Mouse (Mus musculus): Measurements from ENCODE around the gene Cd3eap.
A peak's percentile ranks its signal among the peaks of the same experiment; 100 is the strongest.

The Cd3eap gene

DNA sequence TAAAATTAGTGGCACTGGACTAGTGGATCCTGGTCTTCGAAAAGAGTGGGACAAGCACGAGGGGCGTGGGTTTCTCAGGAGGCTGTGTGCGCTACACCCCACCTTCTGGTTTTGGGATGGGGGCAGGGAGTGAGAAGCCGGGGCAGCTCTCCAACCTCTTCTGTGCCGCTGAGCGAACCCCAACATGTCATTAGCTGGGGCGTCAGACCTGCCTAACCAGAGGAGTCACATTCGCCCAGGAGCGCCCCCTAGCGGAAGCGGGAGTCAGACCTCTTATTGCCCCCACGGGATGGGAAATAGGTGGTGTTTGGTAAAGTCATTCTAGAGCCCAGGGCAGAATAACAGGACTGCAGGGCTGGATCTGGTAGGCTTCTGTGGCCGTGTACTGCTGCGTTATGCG, 2.4 kb upstream of the Cd3eap start:
- DNase-seq = peak; percentile 94

DNA sequence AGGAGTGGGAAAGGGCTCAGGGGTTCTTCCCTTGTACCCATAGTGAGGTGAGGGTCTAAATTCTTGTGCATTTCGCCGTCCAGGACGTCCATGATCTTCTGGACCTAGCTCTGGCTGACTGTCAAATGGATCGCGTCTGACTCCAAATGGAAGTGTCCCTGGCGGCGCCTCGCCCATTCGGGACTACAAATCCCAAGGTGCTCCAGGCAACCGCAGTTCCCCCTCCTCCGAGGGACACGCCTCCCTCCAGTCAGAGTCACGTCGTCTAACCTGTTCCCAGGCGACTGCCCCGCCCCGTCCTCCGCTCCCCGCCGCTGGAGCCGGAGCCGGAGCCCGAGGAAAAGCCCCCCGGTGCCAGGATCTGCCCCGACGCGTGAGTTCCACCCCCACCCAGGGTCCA, 1.7 kb upstream of the Cd3eap start:
- DNase-seq = peak; percentile 73

GRCm38 (mm10) chr7:19359892-19360641, 784 bp upstream of the Cd3eap start:
- peak; percentile 78 for DNase-seq

DNA sequence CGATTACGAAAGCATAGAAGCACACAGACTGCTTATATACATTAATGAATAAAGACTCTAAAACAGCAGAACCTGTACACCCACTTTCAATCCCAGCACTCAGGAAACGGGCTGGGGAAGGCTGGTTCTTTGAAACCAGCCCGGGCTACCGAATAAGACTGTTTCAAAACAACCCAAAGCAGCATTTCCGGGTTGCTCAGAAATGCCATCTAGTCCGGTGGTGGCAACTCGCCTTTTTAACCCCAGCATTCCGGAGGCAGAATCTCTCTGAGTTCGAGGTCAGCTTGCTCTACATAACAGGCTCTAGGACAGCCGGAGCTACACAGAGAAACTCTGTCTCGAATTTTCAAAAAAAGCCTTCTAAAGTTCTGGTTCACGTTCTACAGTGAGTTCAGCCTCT, 649 bp downstream of the Cd3eap start:
- no peak for DNase-seq

GRCm38 (mm10) chr7:19357381-19358375, 1.6 kb downstream of the Cd3eap start:
- no peak for DNase-seq

DNA sequence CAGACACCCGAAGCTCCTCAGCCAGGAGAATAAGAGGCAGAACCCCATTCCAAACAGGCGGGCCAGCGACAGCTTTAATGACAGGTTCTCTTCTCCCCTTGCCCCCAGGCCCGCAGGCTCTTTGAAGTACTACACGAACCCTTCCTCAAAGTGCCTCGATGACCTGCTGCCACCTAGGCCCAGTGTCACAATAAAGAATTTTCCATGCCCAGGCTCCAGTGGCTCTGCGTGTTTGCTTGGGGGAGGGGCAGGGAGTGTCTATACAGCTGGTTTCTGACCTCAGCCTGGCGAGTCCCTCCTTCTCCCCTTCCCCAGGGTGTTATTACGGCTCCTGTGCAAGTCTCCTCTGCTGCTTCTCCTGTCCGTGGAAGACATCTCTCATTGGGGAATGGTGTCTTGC, 3.0 kb downstream of the Cd3eap start:
- DNase-seq = no peak

GRCm38 (mm10) chr7:19354991-19355390, 4.3 kb downstream of the Cd3eap start:
- DNase-seq = no peak

DNA sequence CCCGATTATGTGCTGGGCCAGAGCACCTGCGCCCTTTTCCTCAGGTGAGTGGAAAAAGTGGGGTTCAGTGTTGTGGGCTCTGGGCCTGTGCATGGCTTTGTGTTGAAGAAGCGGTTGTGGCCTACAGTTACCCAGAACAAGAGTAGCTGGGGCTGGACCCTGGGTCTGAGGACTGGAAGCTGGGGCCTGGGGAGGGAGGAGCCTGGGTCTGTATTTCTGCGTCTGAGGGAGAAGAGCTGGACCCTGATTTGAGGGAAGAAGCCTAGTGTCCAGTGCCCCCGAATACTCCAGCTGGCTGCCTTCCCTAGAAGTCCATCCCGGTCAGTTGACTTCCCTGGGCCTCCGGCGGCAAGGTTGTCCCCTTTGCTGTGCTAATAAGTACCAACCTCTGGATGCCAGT, 9.1 kb downstream of the Cd3eap start:
- no peak for DNase-seq

GRCm38 (mm10) chr7:19349188-19349915, 9.9 kb downstream of the Cd3eap start:
- DNase-seq = no peak

- DNase-seq = peak; percentile 99
Observed at GRCm38 (mm10) chr7:19344938-19345471, 14.3 kb downstream of the Cd3eap start.

DNA sequence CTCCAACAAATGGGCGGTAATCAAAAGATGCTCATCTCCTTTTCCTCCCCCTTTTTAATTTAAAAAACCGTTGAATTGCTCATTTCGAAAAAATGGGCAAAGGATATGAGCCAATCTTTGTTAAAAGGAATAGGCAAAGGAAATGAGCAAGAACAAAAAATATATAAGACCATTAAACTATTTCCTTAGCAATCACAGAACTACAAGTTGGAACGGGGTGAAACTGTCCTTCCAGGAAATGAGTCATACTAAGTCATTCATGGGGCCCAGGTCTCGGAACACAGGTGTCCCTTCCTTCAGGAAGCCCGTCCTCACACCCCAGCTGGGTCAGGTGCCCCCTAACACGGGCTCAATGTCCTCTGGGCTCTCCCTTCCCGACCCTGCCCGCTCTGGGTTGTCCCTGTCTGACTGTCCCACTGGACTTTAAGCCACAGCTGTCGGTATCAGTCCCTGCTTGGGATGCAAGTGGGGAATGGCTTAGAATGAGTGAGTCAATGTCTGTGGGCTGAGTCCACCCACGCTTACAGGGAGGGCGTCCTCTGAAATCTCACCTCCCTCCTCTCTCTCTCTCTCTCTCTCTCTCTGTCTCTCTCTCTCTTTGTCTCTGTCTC, 14.9 kb downstream of the Cd3eap start, which contains the start of gene Ercc1:
TSS of gene Ercc1 (plus strand) at position 542 of the 611 bp plus-strand sequence.
- peak; percentile 36 for DNase-seq

- peak; percentile 87 for DNase-seq
Observed at GRCm38 (mm10) chr7:19343210-19343808, 16.0 kb downstream of the Cd3eap start.

DNA sequence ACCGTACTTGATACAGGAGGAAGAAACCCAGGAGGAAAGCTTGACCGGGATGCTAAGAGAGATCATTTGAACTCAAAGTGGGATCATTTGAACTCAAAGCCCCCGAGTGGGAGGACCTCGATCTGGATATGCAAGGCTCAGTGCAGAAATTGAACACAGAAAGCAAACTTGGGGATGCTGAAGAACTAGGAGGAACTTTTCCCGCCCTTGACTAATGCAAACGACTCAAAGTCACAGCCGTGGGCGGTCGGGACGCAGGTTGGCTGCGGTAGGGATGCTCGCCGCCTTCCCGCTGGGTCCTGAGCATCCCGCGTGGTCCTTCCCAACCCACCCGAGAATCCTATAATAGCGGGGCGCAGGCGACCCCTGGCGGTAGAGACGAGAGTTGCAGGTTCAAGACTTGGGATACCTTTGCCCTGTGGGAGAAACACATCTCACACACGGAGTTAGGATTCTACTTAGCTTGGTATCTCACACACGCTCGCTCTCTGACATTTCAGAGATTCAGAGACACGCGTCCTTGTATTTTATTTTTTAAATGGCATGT, 16.7 kb downstream of the Cd3eap start:
- DNase-seq = peak; percentile 87

GRCm38 (mm10) chr7:19341761-19342409, 17.4 kb downstream of the Cd3eap start:
- DNase-seq = no peak

- DNase-seq = no peak
Observed at GRCm38 (mm10) chr7:19341250-19341649, 18.0 kb downstream of the Cd3eap start.

- DNase-seq = no peak
Observed at GRCm38 (mm10) chr7:19338596-19338995, 20.7 kb downstream of the Cd3eap start.

- DNase-seq = no peak
Observed at GRCm38 (mm10) chr7:19338060-19338459, 21.2 kb downstream of the Cd3eap start.

DNA sequence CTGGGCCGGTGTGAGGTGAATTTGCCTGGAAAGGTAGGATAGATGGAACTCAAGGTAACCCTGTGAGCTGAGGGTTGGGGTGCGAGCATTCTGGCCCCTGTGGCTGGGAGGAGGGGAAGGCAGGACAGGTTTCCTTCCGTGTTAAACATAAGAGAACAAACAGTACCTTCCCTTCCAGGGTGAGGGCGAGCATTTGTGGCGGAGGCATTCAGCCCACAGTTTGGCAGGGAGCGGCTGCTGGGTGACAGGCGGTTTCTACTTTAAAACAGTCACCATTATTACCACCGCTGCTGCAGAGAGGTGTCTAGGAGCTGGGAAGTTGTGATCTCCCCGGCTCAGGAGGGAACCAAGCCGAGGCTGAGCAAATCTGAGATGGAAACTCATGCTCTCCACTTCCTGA, 22.2 kb downstream of the Cd3eap start:
- no peak for DNase-seq

- no peak for DNase-seq
Observed at GRCm38 (mm10) chr7:19335583-19335982, 23.7 kb downstream of the Cd3eap start.

GRCm38 (mm10) chr7:19332709-19333352, 26.5 kb downstream of the Cd3eap start:
- peak; percentile 71 for DNase-seq
